16 mouse cellular contexts compared by ENCODE assay signal in genomic region chr10:8845230-8845770, GRCm38 (mm10).
"Had no signal": no experiment of that assay in that cellular context is flagged by ENCODE, and none has a peak within 500 bp of the region (broad histone marks: within the 10 kb centered on the region; RNA-seq: fewer than 3 reads in every experiment).

No protein-coding gene starts in this region.

- H3K27ac ChIP-seq: kidney, postnatal 0 days; liver, embryonic 13.5 days; midbrain, embryonic 10.5 days; midbrain, embryonic 13.5 days; neural tube, embryonic 13.5 days had no signal

- H3K36me3 ChIP-seq: liver, embryonic 13.5 days; midbrain, embryonic 13.5 days; neural tube, embryonic 13.5 days had no signal

- DNase-seq: kidney, adult 2 months; kidney, postnatal 25 days; liver, embryonic 13.5 days; retina, postnatal 1 day; right cerebral cortex, postnatal 25 days; spleen, adult 18-20 months; thymus, adult 18-20 months; thymus, postnatal 36 days had no signal

- H3K9me3 ChIP-seq: liver, embryonic 13.5 days; midbrain, embryonic 10.5 days; midbrain, embryonic 13.5 days; neural tube, embryonic 13.5 days had no signal

- H3K4me3 ChIP-seq: liver, embryonic 13.5 days; megakaryocyte, embryonic 14.5 days; midbrain, embryonic 10.5 days; midbrain, embryonic 13.5 days; myocyte; neural tube, embryonic 13.5 days had no signal

- H3K4me1 ChIP-seq: liver, embryonic 13.5 days; megakaryocyte, embryonic 14.5 days had no signal

- H3K27me3 ChIP-seq: liver, embryonic 13.5 days; megakaryocyte, embryonic 14.5 days; midbrain, embryonic 13.5 days; neural tube, embryonic 13.5 days had no signal

- ATAC-seq: intestine, postnatal 0 days; midbrain, embryonic 13.5 days; midbrain, embryonic 16.5 days had no signal

- H3K4me2 ChIP-seq: liver, embryonic 13.5 days; midbrain, embryonic 13.5 days; neural tube, embryonic 13.5 days had no signal

- H3K9ac ChIP-seq: liver, embryonic 13.5 days; midbrain, embryonic 13.5 days; neural tube, embryonic 13.5 days had no signal
